In genomic region chr5:115168641-115169415, GRCm38 (mm10) we compare ENCODE assay signal across 12 mouse cellular contexts. TPM values are rescaled to one million over a fixed set of nuclear protein-coding genes. Genes with fewer than 3 reads are reported as not detected.
DNase-seq lines count a peak whose midpoint lies in the region; ATAC-seq and TF ChIP-seq lines count a peak whose summit lies in the region.
"Had no signal": no experiment of that assay in that cellular context is flagged by ENCODE, and none has a peak within 500 bp of the region (broad histone marks: within the 10 kb centered on the region; RNA-seq: fewer than 3 reads in every experiment).

No protein-coding gene starts in this region.

- H3K9ac ChIP-seq in heart, embryonic 16.5 days (ENCODE audit: low read length), result 0 out of 2 replicates have a peak overlapping the region, but pooled peaks have one; percentile 34
- H3K9ac ChIP-seq in heart, adult 2 months (ENCODE audit: low read depth, low read length), result no peak overlapping the region
- peak overlapping the region; percentile 16; the same call in 1 of the 2 replicates for H3K9ac ChIP-seq in lung, embryonic 15.5 days
- peak overlapping the region; percentile 36; the same call in 1 of the 2 replicates for H3K9ac ChIP-seq in embryonic facial prominence, embryonic 13.5 days
- H3K9ac ChIP-seq in limb, embryonic 13.5 days, result no peak overlapping the region

- H3K9me3 ChIP-seq in heart, embryonic 16.5 days (replicated peaks; ENCODE audit: control insufficient read depth, low read length), result 0 out of 2 replicates have a peak, but pooled peaks cover 1% of the 10 kb centered on the region
- no peaks in the 10 kb centered on the region for H3K9me3 ChIP-seq in lung, embryonic 15.5 days
- H3K9me3 ChIP-seq in embryonic facial prominence, embryonic 13.5 days, result no peaks in the 10 kb centered on the region
- no peaks in the 10 kb centered on the region for H3K9me3 ChIP-seq in limb, embryonic 13.5 days

- H3K27me3 ChIP-seq in heart, embryonic 16.5 days (ENCODE audit: control insufficient read depth, insufficient read depth, low read length), result no peaks in the 10 kb centered on the region
- no peaks in the 10 kb centered on the region for H3K27me3 ChIP-seq in heart, adult 2 months (ENCODE audit: control insufficient read depth, insufficient read depth, low read length)
- no peaks in the 10 kb centered on the region for H3K27me3 ChIP-seq in lung, embryonic 15.5 days
- no peaks in the 10 kb centered on the region for H3K27me3 ChIP-seq in embryonic facial prominence, embryonic 13.5 days
- H3K27me3 ChIP-seq in limb, embryonic 13.5 days, result no peaks in the 10 kb centered on the region

- no peak for ATAC-seq in heart, embryonic 16.5 days (replicated peaks; ENCODE audit: extremely low read depth, insufficient read depth, low FRiP score)
- ATAC-seq in lung, embryonic 15.5 days (ENCODE audit: borderline replicate concordance, extremely low read depth, low FRiP score, low TSS enrichment), result peak; percentile 24; the same call in 1 of the 2 replicates
- ATAC-seq in embryonic facial prominence, embryonic 13.5 days (ENCODE audit: insufficient number of reproducible peaks, insufficient read depth, low FRiP score, low TSS enrichment, low read depth), result no peak
- no peak for ATAC-seq in limb, embryonic 13.5 days (ENCODE audit: low FRiP score, low read depth)
- no peak for ATAC-seq in frontal cortex, adult (ENCODE audit: low TSS enrichment)
- ATAC-seq: lung, postnatal 0 days had no signal

- intact Hi-C loops in heart, adult 2 months (cut with DNase I), result no loop called here

- H3K36me3 ChIP-seq in heart, embryonic 16.5 days (ENCODE audit: control insufficient read depth, insufficient read depth), result no peaks in the 10 kb centered on the region
- no peaks in the 10 kb centered on the region for H3K36me3 ChIP-seq in heart, adult 2 months (ENCODE audit: control insufficient read depth, insufficient read depth, low read length)
- no peaks in the 10 kb centered on the region for H3K36me3 ChIP-seq in lung, embryonic 15.5 days
- no peaks in the 10 kb centered on the region for H3K36me3 ChIP-seq in embryonic facial prominence, embryonic 13.5 days
- no peaks in the 10 kb centered on the region for H3K36me3 ChIP-seq in limb, embryonic 13.5 days

- no peak for TF ChIP-seq POLR2A in heart, adult 2 months (IDR thresholded peaks at IDR 0.05; ENCODE audit: insufficient read depth, low read depth, low read length)

- H3K4me1 ChIP-seq in heart, embryonic 16.5 days (ENCODE audit: control insufficient read depth, insufficient read depth, low read length), result peaks cover 18% of the 10 kb centered on the region
- H3K4me1 ChIP-seq in heart, adult 2 months (ENCODE audit: control insufficient read depth, insufficient read depth, low read length), result peaks cover 6% of the 10 kb centered on the region
- peaks cover 30% of the 10 kb centered on the region for H3K4me1 ChIP-seq in lung, embryonic 15.5 days
- H3K4me1 ChIP-seq in embryonic facial prominence, embryonic 13.5 days, result peaks cover 10% of the 10 kb centered on the region
- H3K4me1 ChIP-seq in limb, embryonic 13.5 days, result peaks cover 20% of the 10 kb centered on the region

- DNase-seq in heart, adult 2 months, result no peak
- DNase-seq in lung, postnatal 14 days, result no peak
- no peak for DNase-seq in layer of hippocampus, adult 8-10 months (ENCODE audit: low spot score in 2 of 2)
- DNase-seq: cerebellum, adult 9-11 months; gastrocnemius, postnatal 10 days had no signal

- H3K4me2 ChIP-seq in heart, embryonic 16.5 days (ENCODE audit: low read depth, low read length), result peak overlapping the region; percentile 26; the same call in 1 of the 2 replicates
- peak overlapping the region; percentile 34 for H3K4me2 ChIP-seq in lung, embryonic 15.5 days
- peak overlapping the region; percentile 34 for H3K4me2 ChIP-seq in embryonic facial prominence, embryonic 13.5 days
- H3K4me2 ChIP-seq in limb, embryonic 13.5 days (replicated peaks), result peak overlapping the region; percentile 35

- TF ChIP-seq EP300 in heart, adult 2 months (IDR thresholded peaks at IDR 0.05; ENCODE audit: insufficient read depth, low read depth, low read length), result no peak

- H3K79me2 ChIP-seq in heart, adult 2 months (replicated peaks; ENCODE audit: control insufficient read depth, insufficient read depth, low read length), result no peaks in the 10 kb centered on the region

- TF ChIP-seq CTCF in heart, adult 2 months (IDR thresholded peaks at IDR 0.05), result no peak

- H3K4me3 ChIP-seq in heart, embryonic 16.5 days (ENCODE audit: low read length), result no peak overlapping the region
- no peak overlapping the region for H3K4me3 ChIP-seq in heart, adult 2 months
- H3K4me3 ChIP-seq in lung, embryonic 15.5 days, result no peak overlapping the region
- no peak overlapping the region for H3K4me3 ChIP-seq in embryonic facial prominence, embryonic 13.5 days
- H3K4me3 ChIP-seq in limb, embryonic 13.5 days, result no peak overlapping the region
- H3K4me3 ChIP-seq: left cerebral cortex, adult 2 months had no signal

- no peak overlapping the region for H3K27ac ChIP-seq in heart, embryonic 16.5 days (ENCODE audit: low read length)
- H3K27ac ChIP-seq in heart, adult 2 months, result no peak overlapping the region
- 0 out of 2 replicates have a peak overlapping the region, but pooled peaks have one; percentile 24 for H3K27ac ChIP-seq in lung, embryonic 15.5 days
- no peak overlapping the region for H3K27ac ChIP-seq in embryonic facial prominence, embryonic 13.5 days
- H3K27ac ChIP-seq in limb, embryonic 13.5 days, result no peak overlapping the region
- H3K27ac ChIP-seq: left cerebral cortex, adult 2 months had no signal

- WGBS in heart, embryonic 16.5 days, result 44% methylated on average over 27 of the region's 27 CpGs
- 60% methylated on average over 27 of the region's 27 CpGs for WGBS in heart, adult 2 months
- WGBS in lung, embryonic 15.5 days, result 40% methylated on average over 27 of the region's 27 CpGs
- WGBS in embryonic facial prominence, embryonic 13.5 days, result 38% methylated on average over 27 of the region's 27 CpGs
- WGBS in limb, embryonic 13.5 days, result 33% methylated on average over 27 of the region's 27 CpGs

RNA-seq across cellular contexts. Expression of gene Mlec, which starts 10.8 kb away (rescaled TPM):
- 50.7 and 55.8 TPM in 2 replicates for polyA plus RNA-seq in heart, embryonic 16.5 days (2015; fragmentation: Nextera tagmentation; extraction: Ambion mirVana)
- total RNA-seq in heart, adult 2 months (2021), result 10 to 100 TPM; 74.6 to 80.6 TPM
- 40.4 and 75.4 TPM in 2 replicates for polyA plus RNA-seq in heart, adult 2 months (2012; rRNA removed)
- 75.4 and 77.0 TPM in 2 replicates for polyA plus RNA-seq in lung, embryonic 15.5 days (2015; fragmentation: Nextera tagmentation; extraction: Ambion mirVana)
- polyA plus RNA-seq in embryonic facial prominence, embryonic 13.5 days (2015; fragmentation: Nextera tagmentation; extraction: Ambion mirVana), result 73.4 and 79.0 TPM in 2 replicates
- polyA plus RNA-seq in limb, embryonic 13.5 days (2015; fragmentation: Nextera tagmentation; extraction: Ambion mirVana), result 66.1 and 78.1 TPM in 2 replicates
- total RNA-seq in layer of hippocampus, adult 8-10 months (2022), result 100 to 1,000 TPM in 1 of 4 experiments, 10 to 100 TPM in 3; 80.4 to 100 (median 89.0) TPM

RNA-seq across cellular contexts. Expression of gene Cabp1, which starts 25.4 kb away (rescaled TPM):
- polyA plus RNA-seq in heart, embryonic 16.5 days (2015; fragmentation: Nextera tagmentation; extraction: Ambion mirVana), result 0.51 and 1.1 TPM in 2 replicates
- 1 to 10 TPM; 2.3 to 3.9 TPM for total RNA-seq in heart, adult 2 months (2021)
- 6.0 and 13.2 TPM in 2 replicates for polyA plus RNA-seq in heart, adult 2 months (2012; rRNA removed)
- polyA plus RNA-seq in lung, embryonic 15.5 days (2015; fragmentation: Nextera tagmentation; extraction: Ambion mirVana), result 1.4 and 2.1 TPM in 2 replicates
- polyA plus RNA-seq in embryonic facial prominence, embryonic 13.5 days (2015; fragmentation: Nextera tagmentation; extraction: Ambion mirVana), result 1.3 and 2.0 TPM in 2 replicates
- polyA plus RNA-seq in limb, embryonic 13.5 days (2015; fragmentation: Nextera tagmentation; extraction: Ambion mirVana), result 0.75 and 0.91 TPM in 2 replicates
- total RNA-seq in layer of hippocampus, adult 8-10 months (2022), result 100 to 1,000 TPM; 109 to 118 (median 114) TPM

RNA-seq across cellular contexts. Expression of gene Unc119b, which starts 34.1 kb away (rescaled TPM):
- polyA plus RNA-seq in heart, embryonic 16.5 days (2015; fragmentation: Nextera tagmentation; extraction: Ambion mirVana), result 20.7 and 22.6 TPM in 2 replicates
- total RNA-seq in heart, adult 2 months (2021), result 10 to 100 TPM; 15.8 to 22.0 TPM
- 18.4 and 27.8 TPM in 2 replicates for polyA plus RNA-seq in heart, adult 2 months (2012; rRNA removed)
- 39.9 and 41.0 TPM in 2 replicates for polyA plus RNA-seq in lung, embryonic 15.5 days (2015; fragmentation: Nextera tagmentation; extraction: Ambion mirVana)
- 43.5 and 44.4 TPM in 2 replicates for polyA plus RNA-seq in embryonic facial prominence, embryonic 13.5 days (2015; fragmentation: Nextera tagmentation; extraction: Ambion mirVana)
- polyA plus RNA-seq in limb, embryonic 13.5 days (2015; fragmentation: Nextera tagmentation; extraction: Ambion mirVana), result 45.5 and 47.1 TPM in 2 replicates
- 10 to 100 TPM; 26.9 to 29.3 (median 27.6) TPM for total RNA-seq in layer of hippocampus, adult 8-10 months (2022)

RNA-seq across cellular contexts. Expression of gene Acads, which starts 49.7 kb away (rescaled TPM):
- 140 and 143 TPM in 2 replicates for polyA plus RNA-seq in heart, embryonic 16.5 days (2015; fragmentation: Nextera tagmentation; extraction: Ambion mirVana)
- total RNA-seq in heart, adult 2 months (2021), result 100 to 1,000 TPM; 199 to 228 TPM
- 256 and 333 TPM in 2 replicates for polyA plus RNA-seq in heart, adult 2 months (2012; rRNA removed)
- polyA plus RNA-seq in lung, embryonic 15.5 days (2015; fragmentation: Nextera tagmentation; extraction: Ambion mirVana), result 76.3 and 76.4 TPM in 2 replicates
- 48.2 and 52.5 TPM in 2 replicates for polyA plus RNA-seq in embryonic facial prominence, embryonic 13.5 days (2015; fragmentation: Nextera tagmentation; extraction: Ambion mirVana)
- 56.5 and 56.9 TPM in 2 replicates for polyA plus RNA-seq in limb, embryonic 13.5 days (2015; fragmentation: Nextera tagmentation; extraction: Ambion mirVana)
- 10 to 100 TPM in 1 of 4 experiments, 1 to 10 TPM in 3; 8.1 to 11.7 (median 9.2) TPM for total RNA-seq in layer of hippocampus, adult 8-10 months (2022)

Comparison
In these comparisons a context has a peak if more than half of its experiments do, and no peak if none do; other contexts are left out.
1. H3K9ac ChIP-seq: peak in heart, embryonic 16.5 days (single experiment), lung, embryonic 15.5 days (single experiment) and embryonic facial prominence, embryonic 13.5 days (single experiment); none in heart, adult 2 months (single experiment) and limb, embryonic 13.5 days (single experiment).
2. Peak in every context shown above with its lines, with median percentiles within 50 percentile points of each other: H3K4me2 ChIP-seq.